Mouse (Mus musculus): ENCODE measurements around the gene Smok2b. TPM values are rescaled to one million over a fixed set of nuclear protein-coding genes. Genes with fewer than 3 reads are reported as not detected.
"Not testable (repeated sequence)": the region's sequence is repeated elsewhere in the genome, so short reads cannot be mapped to it uniquely, and the experiment has no call there.

Gene Smok2b
- polyA plus RNA-seq, 1 experiment from 2014 or later = not detected

DNA sequence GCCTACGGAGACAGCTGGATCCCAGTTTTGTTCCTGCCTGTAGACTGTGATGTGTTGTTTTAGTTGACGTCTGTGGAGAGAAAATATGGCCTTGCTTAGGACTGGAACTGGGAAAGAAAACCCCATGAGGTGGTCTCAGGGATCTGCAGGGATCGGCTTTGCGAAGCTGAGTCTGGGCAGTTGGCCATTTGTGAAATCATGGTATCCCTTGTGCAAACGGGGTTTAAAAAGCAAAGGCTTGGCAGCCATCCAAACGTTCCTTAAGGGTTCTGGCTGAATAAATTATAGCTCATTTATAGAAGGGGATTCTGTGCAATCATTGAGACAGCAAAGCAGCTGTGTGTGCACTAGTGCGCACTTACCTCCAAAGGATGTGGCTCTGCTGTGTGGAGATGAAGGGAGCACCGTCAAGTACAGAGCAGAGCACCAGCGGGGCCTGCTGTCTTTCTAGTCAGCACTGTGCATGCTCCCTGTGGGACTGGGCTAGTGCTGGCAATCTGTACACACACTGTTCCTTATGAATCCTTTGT, 30.1 kb upstream of the Smok2b start:
- WGBS (ENCODE audit: insufficient replicate concordance) = 74% methylated on average over 8 of the region's 9 CpGs
- not testable (repeated sequence) for H3K4me1 ChIP-seq (ENCODE audit: insufficient read depth); H3K27me3 ChIP-seq (ENCODE audit: insufficient read depth, low read length); H3K27ac ChIP-seq (ENCODE audit: low read depth); H3K4me3 ChIP-seq (ENCODE audit: low read depth, low read length); H3K36me3 ChIP-seq (replicated peaks; ENCODE audit: insufficient read depth, low read length); H3K4me2 ChIP-seq (ENCODE audit: low read depth, low read length); ATAC-seq; DNase-seq; H3K9ac ChIP-seq (replicated peaks)
- peaks cover 12% of the 10 kb centered on the region for H3K9me3 ChIP-seq (ENCODE audit: low read length)

DNA sequence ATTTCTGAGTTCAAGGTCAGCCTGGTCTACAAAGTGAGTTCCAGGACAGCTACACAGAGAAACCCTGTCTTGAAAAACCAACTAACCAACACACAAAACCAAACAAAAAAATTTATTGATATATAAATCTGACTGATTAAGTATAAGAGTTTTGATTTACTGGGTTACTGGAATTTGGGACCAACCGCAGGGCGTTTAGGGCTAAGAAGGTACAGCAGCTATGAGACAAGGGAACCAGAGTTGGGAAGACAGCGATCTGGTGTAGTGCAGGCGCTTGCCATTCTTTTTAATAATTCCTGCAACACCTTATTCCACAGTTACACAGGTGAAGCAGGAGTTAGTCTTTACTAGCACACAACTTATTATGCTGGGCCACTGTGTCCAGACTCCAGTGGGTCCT, 28.5 kb upstream of the Smok2b start:
- 69% methylated on average over 4 of the region's 4 CpGs for WGBS (ENCODE audit: insufficient replicate concordance)
- H3K27me3 ChIP-seq (ENCODE audit: insufficient read depth, low read length); H3K4me1 ChIP-seq (ENCODE audit: insufficient read depth); DNase-seq; H3K9ac ChIP-seq (replicated peaks); H3K9me3 ChIP-seq (ENCODE audit: low read length); H3K4me3 ChIP-seq (ENCODE audit: low read depth, low read length); H3K36me3 ChIP-seq (replicated peaks; ENCODE audit: insufficient read depth, low read length); ATAC-seq; H3K4me2 ChIP-seq (ENCODE audit: low read depth, low read length); H3K27ac ChIP-seq (ENCODE audit: low read depth): not testable (repeated sequence)

DNA sequence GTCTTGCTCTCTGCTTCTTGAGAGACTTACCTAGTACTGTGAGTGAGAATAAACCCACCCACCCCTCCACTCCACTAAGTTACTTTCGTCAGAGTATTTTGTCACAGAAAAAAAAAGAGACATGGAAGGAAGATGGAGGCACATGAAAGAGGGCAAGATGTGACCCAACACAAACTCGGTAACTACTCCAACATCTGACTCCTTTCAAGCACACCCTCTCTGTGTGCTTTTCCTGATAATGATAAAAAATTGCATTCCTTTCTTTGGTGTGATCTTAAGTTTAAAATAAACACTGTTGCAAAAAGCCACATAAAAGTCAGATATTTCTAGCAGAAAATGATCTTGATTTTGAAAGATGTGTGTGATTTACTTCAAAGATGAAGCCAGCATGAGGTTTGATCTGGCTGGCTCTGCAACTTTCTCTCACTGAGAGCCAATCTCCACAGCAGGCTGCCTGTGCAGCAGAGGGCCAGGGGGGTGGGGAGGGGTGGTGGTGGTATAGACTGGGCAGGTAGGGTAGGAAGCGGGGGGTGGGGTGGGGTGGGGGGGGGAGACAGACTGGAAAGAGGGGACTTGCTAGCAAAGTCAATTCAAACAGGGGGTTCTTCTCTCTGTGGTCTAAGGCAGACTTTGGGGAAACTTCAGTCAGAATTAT, 27.5 kb upstream of the Smok2b start:
- not testable (repeated sequence) for H3K36me3 ChIP-seq (replicated peaks; ENCODE audit: insufficient read depth, low read length); H3K27ac ChIP-seq (ENCODE audit: low read depth); H3K9ac ChIP-seq (replicated peaks); H3K4me1 ChIP-seq (ENCODE audit: insufficient read depth); H3K27me3 ChIP-seq (ENCODE audit: insufficient read depth, low read length); ATAC-seq; H3K4me3 ChIP-seq (ENCODE audit: low read depth, low read length); H3K4me2 ChIP-seq (ENCODE audit: low read depth, low read length); DNase-seq
- 78% methylated on average over 2 of the region's 3 CpGs for WGBS (ENCODE audit: insufficient replicate concordance)
- H3K9me3 ChIP-seq (ENCODE audit: low read length) = peaks cover 15% of the 10 kb centered on the region

DNA sequence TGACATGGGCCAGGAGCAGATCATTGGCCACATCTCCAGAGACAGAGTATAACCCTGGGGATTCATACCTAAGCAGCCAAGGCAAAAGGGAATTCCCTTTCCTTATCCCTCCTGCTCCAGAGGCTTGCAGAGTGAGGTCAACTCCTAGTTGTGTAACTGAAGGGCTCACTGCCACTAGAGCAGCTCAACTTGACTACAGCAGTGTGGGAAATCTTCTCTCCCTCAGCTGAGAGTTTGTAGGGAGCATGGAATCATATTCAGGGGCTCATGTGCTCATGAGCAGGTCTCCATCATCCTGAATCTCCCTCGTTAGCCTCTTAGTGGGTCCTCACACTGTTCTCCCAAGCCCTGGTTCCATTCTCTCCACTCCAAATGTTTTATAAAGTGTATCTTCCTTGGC, 24.8 kb upstream of the Smok2b start:
- H3K9me3 ChIP-seq (ENCODE audit: low read length) = peaks cover 18% of the 10 kb centered on the region
- not testable (repeated sequence) for H3K27ac ChIP-seq (ENCODE audit: low read depth); H3K36me3 ChIP-seq (replicated peaks; ENCODE audit: insufficient read depth, low read length); H3K9ac ChIP-seq (replicated peaks); H3K4me1 ChIP-seq (ENCODE audit: insufficient read depth); DNase-seq; ATAC-seq; H3K4me2 ChIP-seq (ENCODE audit: low read depth, low read length); H3K27me3 ChIP-seq (ENCODE audit: insufficient read depth, low read length); H3K4me3 ChIP-seq (ENCODE audit: low read depth, low read length)
- WGBS (ENCODE audit: insufficient replicate concordance) = 75% methylated on average over 1 of the region's 1 CpGs

DNA sequence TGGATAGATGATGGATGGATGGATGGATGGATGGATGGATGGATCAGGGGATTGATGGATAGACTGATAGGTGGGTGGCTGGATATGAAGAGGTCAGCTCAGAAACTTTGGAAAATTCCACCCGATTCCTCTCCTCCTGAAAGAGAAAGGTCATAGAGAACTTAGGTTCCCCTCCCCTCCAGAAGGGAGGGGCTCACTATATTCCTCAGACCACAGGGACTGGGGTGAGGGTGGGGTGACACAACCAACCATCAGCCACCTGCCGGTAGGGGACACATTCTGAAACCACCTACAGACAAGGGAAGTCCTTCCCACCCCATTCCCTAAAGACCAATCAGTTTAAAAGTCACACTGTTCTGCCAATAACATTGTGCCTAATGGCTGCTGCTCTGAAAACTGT, 23.6 kb upstream of the Smok2b start:
- DNase-seq (no peak), ATAC-seq (no peak)
- H3K4me1 ChIP-seq (ENCODE audit: insufficient read depth) = no peaks in the 10 kb centered on the region
- no peaks in the 10 kb centered on the region for H3K27me3 ChIP-seq (ENCODE audit: insufficient read depth, low read length)
- H3K9ac ChIP-seq (replicated peaks) = no peak overlapping the region
- no peak overlapping the region for H3K4me3 ChIP-seq (ENCODE audit: low read depth, low read length)
- H3K9me3 ChIP-seq (ENCODE audit: low read length) = peaks cover 17% of the 10 kb centered on the region
- 76% methylated on average over 2 of the region's 2 CpGs for WGBS (ENCODE audit: insufficient replicate concordance)
- TF ChIP-seq CTCF (IDR thresholded peaks at IDR 0.05; ENCODE audit: low read depth) (no peak), EP300 (IDR thresholded peaks at IDR 0.05; ENCODE audit: low read depth) (no peak)
- no peak overlapping the region for H3K27ac ChIP-seq (ENCODE audit: low read depth)
- no peak overlapping the region for H3K4me2 ChIP-seq (ENCODE audit: low read depth, low read length)
- H3K36me3 ChIP-seq (replicated peaks; ENCODE audit: insufficient read depth, low read length) = no peaks in the 10 kb centered on the region

DNA sequence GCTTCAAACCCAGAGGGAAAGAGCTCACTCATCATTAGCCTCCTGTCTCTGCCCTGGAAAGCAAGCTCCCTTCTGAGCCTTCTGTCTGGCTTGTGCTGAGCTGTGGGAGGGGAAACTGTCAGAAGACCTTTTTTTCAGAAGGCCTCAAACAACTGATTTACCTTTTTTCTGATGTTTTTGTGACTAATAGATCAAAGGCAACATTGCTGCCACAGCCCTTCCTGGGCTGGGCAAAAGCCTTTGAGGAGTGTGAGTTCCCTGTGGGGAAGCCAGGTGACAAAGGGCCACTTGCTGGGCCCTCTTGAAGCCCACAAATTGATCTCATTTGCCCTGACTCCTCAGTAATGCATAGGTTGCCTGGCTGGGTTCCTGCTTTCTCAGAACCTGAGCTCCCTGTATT, 21.6 kb upstream of the Smok2b start:
- not testable (repeated sequence) for ATAC-seq; H3K36me3 ChIP-seq (replicated peaks; ENCODE audit: insufficient read depth, low read length); H3K9ac ChIP-seq (replicated peaks); H3K4me3 ChIP-seq (ENCODE audit: low read depth, low read length); H3K4me2 ChIP-seq (ENCODE audit: low read depth, low read length); H3K27ac ChIP-seq (ENCODE audit: low read depth); DNase-seq; H3K4me1 ChIP-seq (ENCODE audit: insufficient read depth); H3K27me3 ChIP-seq (ENCODE audit: insufficient read depth, low read length)
- H3K9me3 ChIP-seq (ENCODE audit: low read length) = peaks cover 37% of the 10 kb centered on the region

DNA sequence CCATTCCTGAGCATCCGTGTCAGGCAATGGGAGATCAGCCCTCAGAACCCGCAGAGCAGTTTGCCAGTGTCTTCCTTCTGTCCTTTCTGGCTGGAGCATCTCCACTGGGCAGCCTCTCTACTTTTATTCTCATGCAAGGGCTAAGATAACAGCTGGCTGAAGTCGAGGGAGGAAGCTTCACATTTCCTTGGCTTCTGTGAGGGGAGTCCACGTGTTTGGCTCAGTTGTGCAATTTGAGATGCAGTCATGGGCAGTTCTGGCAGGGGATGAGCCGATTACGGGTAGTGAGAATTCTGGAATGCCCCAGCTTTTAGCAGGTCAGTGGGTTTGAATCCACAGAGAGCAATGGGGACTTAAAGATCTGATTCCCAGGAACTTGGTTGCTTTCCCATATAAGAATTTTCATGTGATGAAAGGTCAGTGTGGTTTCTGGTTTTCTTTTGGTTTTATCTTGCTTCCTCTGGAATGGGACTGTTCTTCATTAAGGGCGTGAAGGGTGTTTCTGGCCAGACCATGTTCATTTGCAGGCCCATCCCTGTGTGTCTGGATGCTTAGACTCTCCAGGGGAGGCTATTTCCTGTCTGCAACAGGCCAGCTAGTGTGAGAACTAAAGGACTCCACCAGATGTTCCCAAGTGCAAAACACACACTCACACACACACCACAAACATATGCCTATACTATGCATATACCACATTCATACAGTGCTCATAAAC, 17.8 kb upstream of the Smok2b start:
- no peak overlapping the region for H3K4me2 ChIP-seq (ENCODE audit: low read depth, low read length)
- H3K9ac ChIP-seq (replicated peaks) = no peak overlapping the region
- H3K4me1 ChIP-seq (ENCODE audit: insufficient read depth) = no peaks in the 10 kb centered on the region
- ATAC-seq (no peak), DNase-seq (peak; percentile 13)
- H3K27me3 ChIP-seq (ENCODE audit: insufficient read depth, low read length) = no peaks in the 10 kb centered on the region
- H3K9me3 ChIP-seq (ENCODE audit: low read length) = peaks cover 66% of the 10 kb centered on the region
- no peaks in the 10 kb centered on the region for H3K36me3 ChIP-seq (replicated peaks; ENCODE audit: insufficient read depth, low read length)
- TF ChIP-seq CTCF (IDR thresholded peaks at IDR 0.05; ENCODE audit: low read depth) = no peak
- no peak for TF ChIP-seq EP300 (IDR thresholded peaks at IDR 0.05; ENCODE audit: low read depth)
- no peak overlapping the region for H3K27ac ChIP-seq (ENCODE audit: low read depth)
- 53% methylated on average over 7 of the region's 7 CpGs for WGBS (ENCODE audit: insufficient replicate concordance)
- no peak overlapping the region for H3K4me3 ChIP-seq (ENCODE audit: low read depth, low read length)

Data from liver, postnatal 0 days (tissue).